Mouse (Mus musculus) E14TG2a.4 (cell line): Measurements from ENCODE around the gene E030018B13Rik.

ENCODE experiments used
- CTCF ChIP-seq: conservative IDR thresholded peaks from 2 replicates; pipeline ENCODE4 v1.5.1; 2014; ENCODE audit warnings: low read length
- NANOG ChIP-seq: IDR thresholded peaks from 2 replicates; pipeline ENCODE4 v1.6.1; 2014; ENCODE audit warnings: borderline replicate concordance, low read length, mixed read lengths

- TF ChIP-seq CTCF (no peak), NANOG (no peak)
These were observed 13.5 kb downstream of the E030018B13Rik start for GRCm38 (mm10) chr7:63930132-63930531.
